Mouse (Mus musculus): Measurements from ENCODE around the gene Tmed6. TPM values are rescaled to one million over a fixed set of nuclear protein-coding genes. Genes with fewer than 3 reads are reported as not detected.

The Tmed6 gene
- not detected for total RNA-seq (2023)

DNA sequence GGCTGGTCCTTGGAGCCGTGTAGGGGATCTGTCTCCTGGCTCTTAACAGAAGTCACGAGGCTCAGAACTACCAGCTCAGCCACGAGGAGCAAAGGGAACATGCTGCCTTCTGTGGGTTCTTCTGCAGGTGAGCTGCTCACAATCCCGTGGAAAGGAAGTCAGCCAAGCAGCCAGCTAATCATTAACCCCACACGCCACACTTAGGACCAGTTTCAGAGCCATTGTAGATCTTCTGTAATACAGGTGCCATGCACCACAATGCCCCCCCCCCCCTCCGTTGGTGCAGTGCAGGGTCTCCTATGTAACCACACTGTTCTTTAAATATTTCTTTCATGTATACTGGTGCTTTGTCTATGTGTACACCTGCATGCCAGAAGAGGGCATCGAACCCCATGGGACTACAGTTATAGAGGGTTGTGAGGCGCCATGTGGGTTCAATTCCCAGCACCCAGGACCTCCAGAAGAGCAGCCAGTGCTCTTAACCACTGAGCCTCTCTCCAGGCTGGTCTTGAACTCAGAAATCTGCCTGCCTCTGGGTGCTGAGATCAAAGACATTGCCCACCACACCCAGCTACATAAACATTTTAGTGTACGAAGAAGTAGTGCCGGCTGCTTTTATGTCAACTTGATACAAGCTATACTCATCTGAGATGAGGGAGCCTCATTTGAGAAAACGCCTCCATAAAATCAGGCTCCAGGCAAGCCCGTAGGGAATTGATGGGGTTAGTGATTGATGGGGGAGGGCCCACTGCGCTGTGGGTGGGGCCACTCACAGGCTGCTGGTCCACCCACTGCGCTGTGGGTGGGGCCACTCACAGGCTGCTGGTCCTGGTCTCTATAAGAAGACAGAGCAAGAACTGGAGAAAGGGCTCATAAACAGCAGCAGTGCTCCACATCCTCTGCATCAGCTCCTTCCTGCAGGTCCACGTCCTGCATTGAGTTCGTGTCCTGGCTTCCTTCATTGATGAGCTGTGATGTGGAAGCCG, at the start of gene Tmed6:
Gene Tmed6, minus strand, starts transcription at position 134 of the 986 bp plus-strand sequence.

DNA sequence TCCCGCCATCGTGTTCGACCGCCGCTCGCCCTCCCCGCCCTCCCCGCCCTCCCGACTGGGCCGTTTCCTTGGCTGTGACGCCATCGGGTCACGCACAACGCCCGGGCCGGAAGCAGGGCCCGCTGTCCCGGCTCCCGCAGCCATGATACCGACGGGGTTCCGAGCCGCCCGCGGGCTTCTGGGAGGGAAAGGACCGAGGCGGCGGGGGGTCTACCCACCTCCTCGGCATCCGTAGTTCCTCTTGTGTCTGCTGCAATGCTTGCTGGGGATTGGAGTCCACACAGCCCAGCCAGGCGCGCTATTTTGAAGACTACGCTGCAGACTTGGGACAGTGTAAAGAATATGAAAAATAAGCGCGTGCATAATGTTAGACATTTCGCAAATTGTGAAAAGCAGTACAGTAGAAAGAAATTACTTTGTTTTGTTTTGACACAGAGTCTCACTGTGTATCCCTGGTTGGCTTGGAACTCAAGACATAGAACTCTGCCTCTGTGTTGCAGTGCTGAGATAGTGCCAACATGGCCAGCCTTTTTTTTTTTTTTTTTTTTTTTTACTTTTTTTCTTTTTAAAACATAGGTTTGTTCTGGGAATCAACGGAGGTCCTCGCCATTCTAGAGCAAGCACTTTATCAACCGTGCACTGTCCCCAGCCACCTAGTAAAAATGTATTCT, 31.1 kb upstream of the Tmed6 start, which contains the start of gene Terf2:
Gene Terf2, minus strand, starts transcription at position 182 of the 671 bp plus-strand sequence.

DNA sequence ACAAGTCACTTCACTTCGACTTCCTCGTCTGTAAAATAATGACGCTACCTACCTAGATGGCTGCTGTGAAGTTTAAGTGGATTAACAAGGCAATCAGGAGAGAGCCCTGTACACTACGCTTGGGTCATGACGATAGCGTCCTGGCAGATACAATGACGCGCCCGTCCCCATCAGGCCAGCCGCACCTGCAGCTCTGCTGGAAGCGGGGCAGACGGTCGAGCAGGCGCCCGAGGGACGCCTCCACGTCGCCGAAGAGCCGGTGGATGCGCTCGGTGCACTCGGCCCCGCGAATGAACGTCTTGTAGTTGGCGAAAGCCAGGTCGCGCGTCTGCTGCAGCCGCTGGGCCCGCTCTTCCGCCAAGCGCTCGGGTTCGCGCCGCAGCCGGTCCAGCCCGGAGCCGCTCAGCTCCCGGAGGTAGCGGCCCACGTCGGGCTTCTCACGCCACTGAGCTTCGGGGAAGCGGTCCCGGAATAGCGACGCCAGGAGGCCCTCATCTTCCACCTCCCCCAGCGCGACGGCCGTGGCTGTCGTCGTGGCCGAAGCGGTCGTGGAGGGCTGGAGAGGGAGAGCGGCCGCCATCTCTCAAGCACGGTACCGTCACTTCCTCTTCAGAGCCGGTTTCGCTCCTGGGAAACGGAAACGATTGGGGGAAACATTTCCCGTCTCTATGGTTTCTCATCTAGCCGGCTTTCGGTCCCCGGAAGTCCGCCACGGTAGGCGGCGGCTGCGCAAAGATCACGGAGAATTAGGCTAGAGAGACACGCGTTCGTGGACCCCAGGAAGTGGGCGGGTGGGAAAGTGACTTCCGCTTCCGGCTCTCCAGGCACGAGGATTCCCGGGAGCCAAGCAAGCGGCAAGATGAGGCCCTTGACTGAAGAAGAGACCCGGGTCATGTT, 9.1 kb downstream of the Tmed6 start, which contains the start of the genes Cog8 and Nip7:
Gene Cog8, minus strand, starts transcription at position 614 of the 897 bp plus-strand sequence.
Gene Nip7, plus strand, starts transcription at position 802 of the 897 bp plus-strand sequence.

DNA sequence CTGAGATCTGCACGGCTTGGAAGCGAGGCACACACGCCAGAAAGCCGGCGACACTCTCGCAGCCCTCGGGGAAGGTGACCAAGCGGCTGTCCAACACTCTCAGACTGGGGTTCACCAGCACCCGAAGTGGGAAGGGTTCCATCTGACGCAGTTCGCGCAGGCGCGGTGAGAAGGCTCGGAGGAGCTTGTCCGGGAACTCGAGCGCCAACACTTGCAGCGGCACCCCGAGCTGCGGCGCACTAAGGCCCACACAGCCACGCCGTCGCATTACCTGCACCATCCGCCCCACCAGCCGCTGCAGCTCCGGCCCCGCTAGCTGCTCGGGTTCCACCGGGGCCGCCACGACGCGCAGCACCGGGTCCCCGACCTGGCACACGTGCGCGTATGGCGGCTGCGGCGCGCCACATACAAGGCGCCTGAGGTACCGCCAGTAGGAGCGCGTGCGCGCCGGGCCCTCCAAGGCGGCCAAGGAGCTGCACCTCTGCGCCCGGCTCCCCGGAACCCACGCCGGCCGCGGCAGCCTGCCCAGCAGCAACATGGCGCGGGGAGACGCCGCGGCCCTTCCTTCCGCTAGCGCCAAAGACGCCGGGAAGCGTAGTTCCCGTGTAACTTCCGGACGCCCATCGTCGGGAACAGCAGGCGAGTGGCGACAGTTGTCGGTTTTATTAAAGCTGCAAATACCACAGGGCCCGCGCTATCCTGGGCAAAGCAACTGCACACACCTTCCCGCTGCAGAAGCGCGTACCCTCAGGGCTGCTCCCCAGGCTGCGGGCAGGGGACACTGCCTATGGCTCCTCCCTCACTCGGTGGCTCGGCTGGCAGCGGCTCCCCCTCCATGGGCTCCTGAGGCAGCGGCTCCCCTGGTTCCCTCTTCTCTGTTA, 17.1 kb downstream of the Tmed6 start, which contains the start of gene Pdf:
Gene Pdf, minus strand, starts transcription at position 554 of the 881 bp plus-strand sequence.

GRCm38 (mm10) chr8:107030650-107031576, 34.5 kb downstream of the Tmed6 start, which contains the start of gene Vps4a:
Gene Vps4a (plus strand): TSS chr8:107031222.

Other genes with a start within 250 kb of the Tmed6 start
- 0.44 TPM for gene Has3, start 195.4 kb downstream of the Tmed6 start, total RNA-seq (2023)
- 47.0 TPM for gene Utp4, start 172.0 kb downstream of the Tmed6 start, total RNA-seq (2023)
- gene Sntb2, start 129.9 kb downstream of the Tmed6 start, total RNA-seq (2023): 7.9 TPM
- 39.3 TPM for gene Vps4a, start 34.4 kb downstream of the Tmed6 start, total RNA-seq (2023)
- gene Pdf, start 17.0 kb downstream of the Tmed6 start, total RNA-seq (2023): 7.7 TPM
- 41.2 TPM for gene Cog8, start 9.0 kb downstream of the Tmed6 start, total RNA-seq (2023)
- 52.7 TPM for gene Nip7, start 8.8 kb downstream of the Tmed6 start, total RNA-seq (2023)
- gene Terf2, start 30.9 kb upstream of the Tmed6 start, total RNA-seq (2023): 64.7 TPM
- 27.0 TPM for gene Cyb5b, start 85.0 kb upstream of the Tmed6 start, total RNA-seq (2023)
- 57.5 TPM for gene Nfat5, start 227.8 kb upstream of the Tmed6 start, total RNA-seq (2023)

Data from CD4-positive naive resting alpha-beta T cell, adult 76 days (primary cell).